Mouse (Mus musculus) subcutaneous adipose tissue, adult 2 months (tissue): ENCODE results near the gene Tmem87a. TPM values are rescaled to one million over a fixed set of nuclear protein-coding genes. Genes with fewer than 3 reads are reported as not detected.

Source experiments
- polyA plus RNA-seq: library from polyadenylated mRNA; depleted of rRNA; stranded (reverse); fragments of >200 nt; gene quantifications from 2 replicates; pipeline ENCODE4 v1.2.3, GENCODE M21; 2012; ENCODE audit warnings: low replicate concordance; rRNA removed

The Tmem87a gene
- 10.3 and 16.7 TPM in 2 replicates for polyA plus RNA-seq

DNA sequence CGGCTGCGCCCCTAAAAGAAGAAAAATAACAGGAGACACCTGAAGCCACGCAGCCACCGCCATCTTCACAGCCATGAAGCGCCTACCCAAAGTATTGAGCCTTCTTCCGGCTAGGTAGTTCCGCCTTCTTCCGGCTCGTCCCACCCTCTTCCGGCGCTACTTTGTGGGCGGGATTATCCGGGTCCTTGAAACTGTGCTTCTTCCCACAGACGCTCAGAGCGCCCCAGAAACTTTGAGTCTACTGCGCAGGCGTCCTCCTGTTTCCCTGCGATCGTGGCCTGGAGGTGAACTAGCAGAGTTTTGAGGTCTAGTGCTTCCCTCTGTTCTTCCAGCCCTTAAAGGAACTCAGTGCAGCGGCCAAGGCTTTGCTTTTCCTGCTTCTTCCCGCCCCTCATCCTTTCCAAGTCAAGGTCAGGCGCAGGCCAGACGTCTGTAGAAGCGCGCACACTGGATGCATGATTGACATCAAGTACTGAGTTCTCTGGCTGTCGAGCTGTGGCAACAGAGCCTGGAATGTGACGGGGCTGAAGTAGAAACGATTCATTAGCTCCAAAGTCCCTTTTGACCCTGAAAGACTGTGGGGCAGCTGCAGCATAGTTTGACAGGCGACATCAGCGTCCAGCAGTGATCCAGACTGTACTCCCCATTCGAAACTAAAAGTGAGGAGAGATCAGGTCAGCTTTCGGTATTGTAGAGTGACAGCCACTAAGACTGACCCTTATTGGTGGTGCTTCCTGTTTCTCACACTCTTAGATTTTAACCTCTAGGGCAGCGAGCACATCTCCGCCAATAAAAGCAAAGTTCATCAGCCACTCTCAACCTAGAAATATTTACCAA is at the start of gene Tmem87a:
Tmem87a (minus strand) TSS at position 128 of the 837 bp plus-strand sequence.

DNA sequence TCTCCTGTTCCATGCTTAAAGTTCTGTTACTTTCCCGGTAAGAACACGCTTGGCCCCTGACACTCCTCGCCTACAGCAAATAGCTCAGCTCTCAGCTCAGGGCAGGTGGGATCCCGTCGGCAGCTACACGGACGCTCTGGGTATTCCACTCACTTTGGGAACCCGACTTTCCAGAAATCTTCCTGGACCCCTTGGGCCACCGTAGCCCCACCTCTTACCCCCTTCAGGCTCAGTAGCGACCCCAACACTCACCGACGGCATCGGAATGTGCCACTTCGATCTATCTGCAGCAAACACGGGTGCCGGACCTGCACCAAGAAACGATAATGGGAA is 294 bp downstream of the Tmem87a start, which contains the start of gene Ganc:
Ganc (plus strand) TSS at position 244 of the 333 bp plus-strand sequence.

DNA sequence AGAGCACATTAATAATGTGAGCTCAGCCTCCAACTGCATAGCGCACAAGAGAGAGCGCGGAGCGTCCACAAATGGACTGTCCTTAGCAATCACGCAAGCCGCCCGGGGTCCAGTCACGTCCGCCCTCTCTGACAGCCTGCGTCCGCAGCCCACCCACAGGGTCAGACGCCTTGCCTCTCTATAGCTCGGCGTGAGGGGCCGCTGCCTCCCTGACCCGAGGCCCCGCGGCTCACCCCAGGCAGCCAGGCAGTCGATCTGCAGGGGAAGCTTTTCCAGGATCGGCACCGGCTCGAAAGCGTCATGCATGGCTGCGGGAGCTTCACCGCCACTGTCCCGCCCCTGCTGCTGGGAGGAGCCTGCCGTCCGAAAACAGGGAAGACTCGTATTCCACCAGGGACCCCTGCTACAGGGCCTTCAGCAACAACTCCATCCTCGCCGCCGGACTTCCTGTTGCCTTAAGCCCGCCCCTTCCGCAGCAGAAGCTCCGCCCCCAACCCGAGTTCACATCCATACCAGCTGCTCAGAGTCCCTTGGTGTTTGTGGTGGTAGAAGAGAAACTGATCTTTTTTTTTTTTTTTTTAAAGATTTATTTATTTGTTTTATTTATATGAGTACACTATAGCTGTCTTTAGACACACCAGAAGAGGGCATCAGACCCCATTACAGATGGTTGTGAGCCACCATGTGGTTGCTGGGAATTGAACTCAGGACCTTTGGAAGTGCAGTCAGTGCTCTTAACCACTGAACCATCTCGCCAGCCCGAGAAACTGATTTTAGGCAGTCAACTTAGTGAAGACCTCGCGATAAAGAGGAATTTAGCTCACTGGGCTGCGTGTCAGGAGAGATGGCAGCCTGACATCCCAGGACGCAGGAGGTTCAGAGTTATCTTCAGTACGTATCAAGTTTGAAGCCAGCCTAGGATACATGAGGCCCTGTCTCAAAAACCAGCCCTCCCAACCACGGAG is 50.9 kb downstream of the Tmem87a start, which contains the start of gene Vps39:
Vps39 (minus strand) TSS at position 456 of the 965 bp plus-strand sequence.

DNA sequence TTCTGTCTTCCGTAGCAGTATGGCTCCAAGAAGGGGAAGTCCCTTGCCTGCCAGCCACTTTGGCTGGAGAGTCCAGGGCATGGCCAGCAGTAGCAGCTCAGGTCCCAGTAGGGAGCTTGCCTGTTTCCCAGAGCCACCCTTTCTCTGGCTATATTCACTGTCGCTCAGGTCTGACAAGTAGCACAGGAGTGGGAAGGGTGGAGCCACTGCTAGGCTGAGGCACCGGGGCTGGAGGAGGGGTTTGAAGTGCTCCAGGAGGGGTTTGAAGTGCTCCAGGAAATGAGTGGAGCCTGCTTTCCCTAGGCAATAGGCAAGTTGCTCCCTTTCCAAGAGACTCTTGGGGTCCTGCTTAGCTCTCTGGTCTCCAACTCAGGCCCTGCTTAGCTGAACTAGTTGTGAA is 89.9 kb downstream of the Tmem87a start, which contains the start of gene Pla2g4f:
Pla2g4f (minus strand) TSS at position 190 of the 400 bp plus-strand sequence.

Other genes with a start within 250 kb of the Tmem87a start
- gene Ehd4, start 249.5 kb downstream of the Tmem87a start, polyA plus RNA-seq: 44.2 and 57.4 TPM in 2 replicates
- 0.09 and 0.22 TPM in 2 replicates for gene Pla2g4e, start 158.8 kb downstream of the Tmem87a start, polyA plus RNA-seq
- gene Pla2g4d, start 114.9 kb downstream of the Tmem87a start, polyA plus RNA-seq: not detected in 2 replicates
- 0.14 and 0.15 TPM in 2 replicates for gene Pla2g4f, start 89.9 kb downstream of the Tmem87a start, polyA plus RNA-seq
- gene Vps39, start 51.0 kb downstream of the Tmem87a start, polyA plus RNA-seq: 29.6 and 31.6 TPM in 2 replicates
- gene Ganc, start 217 bp downstream of the Tmem87a start, polyA plus RNA-seq: 31.8 and 33.6 TPM in 2 replicates
- gene Capn3, start 51.9 kb upstream of the Tmem87a start, polyA plus RNA-seq: 0.44 and 0.87 TPM in 2 replicates
- gene Zfp106, start 159.7 kb upstream of the Tmem87a start, polyA plus RNA-seq: 65.4 and 74.4 TPM in 2 replicates
- 12.9 and 15.8 TPM in 2 replicates for gene Snap23, start 163.6 kb upstream of the Tmem87a start, polyA plus RNA-seq
- gene Haus2, start 205.3 kb upstream of the Tmem87a start, polyA plus RNA-seq: 4.0 and 5.6 TPM in 2 replicates
- 12.4 and 17.2 TPM in 2 replicates for gene Lrrc57, start 205.4 kb upstream of the Tmem87a start, polyA plus RNA-seq
- gene Stard9, start 225.0 kb upstream of the Tmem87a start, polyA plus RNA-seq: 24.0 and 27.3 TPM in 2 replicates